In genomic region chr15:8445951-8446419, GRCm38 (mm10) we compare ENCODE assay signal across 8 mouse cellular contexts. TPM values are rescaled to one million over a fixed set of nuclear protein-coding genes. Genes with fewer than 3 reads are reported as not detected.
A peak's percentile ranks its signal among the peaks of the same experiment; 100 is the strongest.
DNase-seq lines count a peak whose midpoint lies in the region; ATAC-seq lines count a peak whose summit lies in the region.

No protein-coding gene starts in this region.

- peak overlapping the region; percentile 94 for H3K4me3 ChIP-seq in heart, embryonic 10.5 days

- H3K36me3 ChIP-seq in heart, embryonic 10.5 days: no peaks in the 10 kb centered on the region

- no peaks in the 10 kb centered on the region for H3K27me3 ChIP-seq in heart, embryonic 10.5 days (ENCODE audit: insufficient read depth, poor library complexity, severe bottlenecking)

- peak overlapping the region; percentile 99 for H3K27ac ChIP-seq in heart, embryonic 10.5 days

- H3K9me3 ChIP-seq in heart, embryonic 10.5 days: no peaks in the 10 kb centered on the region

- DNase-seq in CD8-positive naive resting alpha-beta T cell, adult 2 months (ENCODE audit: low read depth in 2 of 2, low spot score in 2 of 2): peak; percentile 39 to 52
- peak; percentile 61 for DNase-seq in embryo, embryonic 10.5 days (ENCODE audit: low spot score)
- peak; percentile 80 for DNase-seq in heart, embryonic 10.5 days (ENCODE audit: low spot score)
- peak; percentile 37 for DNase-seq in kidney, adult 9 months
- peak; percentile 15 for DNase-seq in lung, postnatal 36 days
- peak; percentile 27 to 49 for DNase-seq in spleen, adult 18-20 months

- peak; percentile 8 for ATAC-seq in activated CD4-positive, CD25-positive, alpha-beta regulatory T cell, adult 4 months
- no peak for ATAC-seq in monocyte, adult 5-6 weeks (replicated peaks; ENCODE audit: insufficient number of reproducible peaks, low FRiP score, low TSS enrichment, poor library complexity, severe bottlenecking)

- H3K4me1 ChIP-seq in heart, embryonic 10.5 days: peaks cover 8% of the 10 kb centered on the region; the same call in 1 of the 2 replicates

- WGBS in heart, embryonic 10.5 days: under 1% methylated on average over 19 of the region's 19 CpGs

RNA-seq across cellular contexts. Expression of gene Nipbl, which starts 1.7 kb away (rescaled TPM):
- polyA plus RNA-seq in activated CD4-positive, CD25-positive, alpha-beta regulatory T cell, adult 4 months (2017; shearing (Covaris generic)): 10 to 100 TPM; 41.1 to 41.4 TPM
- 10.7 and 15.1 TPM in 2 replicates for polyA plus RNA-seq in heart, embryonic 10.5 days (2016; fragmentation: Nextera tagmentation; extraction: Ambion mirVana)
- 61.4 to 103 TPM (median 61.8 TPM) in 3 replicates for total RNA-seq in monocyte, adult 5-6 weeks (2017)

Comparison
In these comparisons a context has a peak if more than half of its experiments do, and no peak if none do; other contexts are left out.
1. DNase-seq: peak in every context shown above with its lines; median percentile 80 in heart, embryonic 10.5 days; 61 in embryo, embryonic 10.5 days; 46 in CD8-positive naive resting alpha-beta T cell, adult 2 months; 38 in spleen, adult 18-20 months; 37 in kidney, adult 9 months; 15 in lung, postnatal 36 days.